Mouse (Mus musculus): Measurements from ENCODE around the gene Zdhhc13. TPM values are rescaled to one million over a fixed set of nuclear protein-coding genes. Genes with fewer than 3 reads are reported as not detected.

Zdhhc13 gene
- total RNA-seq, 1 experiment from 2014 or later = 9.7 TPM

- no peak for DNase-seq
These were observed 3.9 kb upstream of the Zdhhc13 start for GRCm38 (mm10) chr7:48784773-48785523.

GRCm38 (mm10) chr7:48788348-48788747 is 455 bp upstream of the Zdhhc13 start:
- DNase-seq = no peak

GRCm38 (mm10) chr7:48790117-48790516 is 1.3 kb downstream of the Zdhhc13 start:
- DNase-seq = no peak

- DNase-seq = no peak
These were observed 2.6 kb downstream of the Zdhhc13 start for GRCm38 (mm10) chr7:48791412-48791811.

GRCm38 (mm10) chr7:48795130-48795529 is 6.3 kb downstream of the Zdhhc13 start:
- no peak for DNase-seq

GRCm38 (mm10) chr7:48803381-48803780 is 14.6 kb downstream of the Zdhhc13 start:
- DNase-seq = no peak

- DNase-seq = no peak
These were observed 17.8 kb downstream of the Zdhhc13 start for GRCm38 (mm10) chr7:48806587-48806986.

GRCm38 (mm10) chr7:48810652-48811051 is 21.8 kb downstream of the Zdhhc13 start:
- DNase-seq = no peak

- DNase-seq = no peak
These were observed 23.6 kb downstream of the Zdhhc13 start for GRCm38 (mm10) chr7:48812358-48812757.

- no peak for DNase-seq
These were observed 24.8 kb downstream of the Zdhhc13 start for GRCm38 (mm10) chr7:48813594-48813993.

GRCm38 (mm10) chr7:48821654-48822053 is 32.9 kb downstream of the Zdhhc13 start:
- DNase-seq = no peak

- no peak for DNase-seq
These were observed 34.8 kb downstream of the Zdhhc13 start for GRCm38 (mm10) chr7:48823621-48824020.

GRCm38 (mm10) chr7:48824671-48825070 is 35.9 kb downstream of the Zdhhc13 start:
- DNase-seq = no peak

GRCm38 (mm10) chr7:48825170-48825569 is 36.4 kb downstream of the Zdhhc13 start:
- no peak for DNase-seq

- no peak for DNase-seq
These were observed 40.5 kb downstream of the Zdhhc13 start for GRCm38 (mm10) chr7:48829177-48829910.

- DNase-seq = no peak
These were observed 41.6 kb downstream of the Zdhhc13 start for GRCm38 (mm10) chr7:48830395-48830794.

GRCm38 (mm10) chr7:48832735-48833134 is 43.9 kb downstream of the Zdhhc13 start:
- DNase-seq = no peak

- no peak for DNase-seq
These were observed 45.7 kb downstream of the Zdhhc13 start for GRCm38 (mm10) chr7:48834371-48834970.

- no peak for DNase-seq
These were observed 46.3 kb downstream of the Zdhhc13 start for GRCm38 (mm10) chr7:48834989-48835626.

- DNase-seq = no peak
These were observed 48.1 kb downstream of the Zdhhc13 start for GRCm38 (mm10) chr7:48836949-48837348.

- DNase-seq = no peak
These were observed 49.6 kb downstream of the Zdhhc13 start for GRCm38 (mm10) chr7:48838434-48838833.

GRCm38 (mm10) chr7:48840545-48840944 is 51.7 kb downstream of the Zdhhc13 start:
- no peak for DNase-seq

- DNase-seq = no peak
These were observed 52.7 kb downstream of the Zdhhc13 start for GRCm38 (mm10) chr7:48841538-48841937.

All from adrenal gland, postnatal 25 days (tissue).